Mouse (Mus musculus) neural tube, embryonic 12.5 days (tissue): Measurements from ENCODE around the gene Hoxd9. TPM values are rescaled to one million over a fixed set of nuclear protein-coding genes. Genes with fewer than 3 reads are reported as not detected.

Experiments
- ATAC-seq: fragments of 200-750 bp; cut with Nextera tagmentation; 2 replicates; pipeline ENCODE4 v1.8.0; 2017; ENCODE audit warnings: low read depth, mild to moderate bottlenecking, moderate TSS enrichment, moderate library complexity; ENCODE audit not compliant: low FRiP score
- H3K27ac ChIP-seq: fragments of 300-500 bp; sonication (generic); 2 replicates; pipeline ENCODE4 v1.5.1; 2016
- H3K27me3 ChIP-seq: fragments of 300-500 bp; sonication (generic); replicated peaks from 2 replicates; pipeline ENCODE4 v1.6.1; 2016; ENCODE audit warnings: mild to moderate bottlenecking
- H3K36me3 ChIP-seq: fragments of 300-500 bp; sonication (generic); 2 replicates; pipeline ENCODE4 v1.6.1; 2016; ENCODE audit warnings: mild to moderate bottlenecking
- H3K4me1 ChIP-seq: fragments of 300-500 bp; sonication (generic); 2 replicates; pipeline ENCODE4 v1.6.1; 2016
- H3K4me2 ChIP-seq: fragments of 300-500 bp; sonication (generic); replicated peaks from 2 replicates; pipeline ENCODE4 v1.6.1; 2016; ENCODE audit warnings: mild to moderate bottlenecking
- H3K4me3 ChIP-seq: fragments of 300-500 bp; sonication (generic); 2 replicates; pipeline ENCODE4 v1.5.1; 2016
- H3K9ac ChIP-seq: fragments of 300-500 bp; sonication (generic); 2 replicates; pipeline ENCODE4 v1.6.1; 2016; ENCODE audit warnings: mild to moderate bottlenecking
- H3K9me3 ChIP-seq: fragments of 300-500 bp; sonication (generic); 2 replicates; pipeline ENCODE4 v1.6.1; 2016; ENCODE audit warnings: mild to moderate bottlenecking
- WGBS: fragments of 180-500 bp; shearing (Covaris S2); methylation state at CpG from one replicate; pipeline ENCODE4 v1.1.7; 2016; 5-methylcytosine and 5-hydroxymethylcytosine counted together
- polyA plus RNA-seq: library from polyadenylated mRNA; unstranded; fragments of >200 nt; fragmentation: Nextera tagmentation; extraction: Ambion mirVana; gene quantifications from 2 replicates; pipeline ENCODE4 v1.2.1, GENCODE M21; 2016

The Hoxd9 gene
- polyA plus RNA-seq, 1 experiment from 2014 or later: 34.4 TPM

DNA sequence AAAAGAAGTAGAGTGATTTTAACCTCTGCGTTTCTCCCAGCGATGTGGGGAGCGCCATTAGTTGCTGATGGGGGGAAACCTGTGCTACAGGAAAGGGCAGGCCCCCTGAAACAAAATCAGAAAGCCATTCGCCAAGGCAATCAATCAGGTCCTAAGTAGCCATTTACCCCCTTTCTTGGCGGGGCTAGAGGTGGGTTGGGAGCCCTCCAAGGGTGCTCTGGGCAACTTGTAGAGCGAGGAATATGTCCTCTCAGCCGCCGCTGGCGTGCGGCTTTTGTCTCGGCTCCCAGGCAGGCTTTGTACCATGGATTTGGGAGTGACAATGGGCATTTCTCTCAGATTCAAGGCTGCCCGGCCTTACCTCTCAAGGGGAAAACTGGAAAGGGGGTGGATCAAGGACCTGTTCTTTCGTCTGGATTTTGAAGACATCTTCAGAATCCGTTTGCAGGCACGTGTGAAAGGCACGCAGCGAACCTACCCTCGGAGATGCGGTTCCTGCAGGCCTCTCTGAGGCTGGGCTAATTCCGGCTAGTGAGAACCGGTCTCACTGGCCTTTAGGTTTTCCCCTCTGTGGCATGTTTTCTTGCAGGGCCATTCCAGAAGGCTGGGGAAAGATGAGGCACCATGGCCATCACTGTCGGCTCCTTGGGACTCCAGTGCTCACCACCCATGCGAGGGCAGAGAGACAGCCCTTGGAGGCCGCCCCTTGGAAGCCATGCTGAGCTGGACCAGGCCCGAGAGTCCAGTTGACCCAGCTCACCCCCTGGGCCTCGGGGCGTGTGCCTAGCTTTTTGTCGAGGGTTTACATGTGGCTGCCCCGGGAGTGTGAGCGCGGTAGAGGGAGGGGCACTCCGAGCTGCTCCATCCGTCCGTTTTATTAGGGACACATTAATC lies 838 bp upstream of the Hoxd9 start:
- H3K27me3 ChIP-seq: peaks cover 82% of the 10 kb centered on the region
- H3K4me3 ChIP-seq: peak overlapping the region; percentile 54
- 2% methylated on average over 34 of the region's 34 CpGs for WGBS
- H3K4me1 ChIP-seq: peaks cover 30% of the 10 kb centered on the region
- H3K9me3 ChIP-seq: no peaks in the 10 kb centered on the region
- peak overlapping the region; percentile 75 for H3K4me2 ChIP-seq
- peak overlapping the region; percentile 96 for H3K9ac ChIP-seq
- ATAC-seq: no peak
- peak overlapping the region; percentile 83 for H3K27ac ChIP-seq
- no peaks in the 10 kb centered on the region for H3K36me3 ChIP-seq

DNA sequence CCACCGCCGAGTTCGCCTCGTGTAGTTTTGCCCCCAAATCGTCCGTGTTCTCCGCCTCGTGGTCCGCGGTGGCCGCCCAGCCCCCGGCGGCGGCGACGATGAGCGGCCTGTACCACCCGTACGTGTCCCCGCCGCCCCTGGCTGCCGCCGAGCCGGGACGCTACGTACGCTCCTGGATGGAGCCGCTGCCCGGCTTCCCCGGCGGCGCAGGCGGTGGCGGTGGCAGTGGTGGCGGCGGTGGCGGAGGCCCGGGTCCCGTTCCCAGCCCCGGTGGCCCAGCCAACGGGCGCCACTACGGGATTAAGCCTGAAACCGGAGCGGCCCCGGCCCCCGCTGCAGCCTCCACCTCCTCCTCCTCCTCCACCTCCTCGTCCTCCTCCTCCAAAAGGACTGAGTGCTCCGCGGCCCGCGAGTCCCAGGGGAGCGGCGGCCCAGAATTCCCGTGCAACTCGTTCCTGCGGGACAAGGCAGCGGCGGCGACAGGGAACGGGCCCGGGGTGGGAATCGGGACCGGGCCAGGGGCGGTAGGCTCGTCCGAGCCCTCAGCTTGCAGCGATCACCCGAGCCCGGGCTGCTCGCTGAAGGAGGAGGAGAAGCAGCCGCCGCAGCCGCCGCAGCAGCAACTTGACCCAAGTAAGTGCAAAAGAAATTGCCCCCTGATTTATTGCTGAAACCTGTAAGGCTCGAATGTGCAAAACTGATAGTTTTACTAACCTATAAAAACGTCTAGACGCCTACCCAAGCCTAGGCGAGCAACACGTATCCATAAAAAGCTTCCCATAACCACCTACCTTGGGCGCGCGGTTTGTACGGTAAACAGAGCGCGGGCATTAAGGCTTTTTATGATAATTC lies 900 bp downstream of the Hoxd9 start:
- no peaks in the 10 kb centered on the region for H3K9me3 ChIP-seq
- H3K4me2 ChIP-seq: peak overlapping the region; percentile 75
- H3K4me1 ChIP-seq: peaks cover 33% of the 10 kb centered on the region
- no peaks in the 10 kb centered on the region for H3K36me3 ChIP-seq
- 0 out of 2 replicates have a peak, but pooled peaks have one; percentile 25 for ATAC-seq
- peak overlapping the region; percentile 83; the same call in 1 of the 2 replicates for H3K27ac ChIP-seq
- WGBS: under 1% methylated on average over 83 of the region's 86 CpGs
- peaks cover 65% of the 10 kb centered on the region for H3K27me3 ChIP-seq
- peak overlapping the region; percentile 54 for H3K4me3 ChIP-seq
- H3K9ac ChIP-seq: peak overlapping the region; percentile 96

DNA sequence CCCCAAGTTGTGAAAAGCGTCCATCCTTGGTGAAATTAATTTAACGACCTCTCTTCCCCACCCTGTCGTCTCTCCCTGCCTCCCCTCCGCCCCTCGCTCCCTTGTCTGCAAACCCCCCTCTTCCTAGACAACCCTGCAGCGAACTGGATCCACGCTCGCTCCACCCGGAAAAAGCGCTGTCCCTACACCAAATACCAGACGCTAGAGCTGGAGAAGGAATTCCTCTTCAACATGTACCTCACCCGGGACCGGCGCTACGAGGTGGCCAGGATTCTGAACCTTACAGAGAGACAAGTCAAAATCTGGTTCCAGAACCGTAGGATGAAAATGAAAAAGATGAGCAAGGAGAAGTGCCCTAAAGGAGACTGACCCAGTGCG lies 1.5 kb downstream of the Hoxd9 start:
- no peaks in the 10 kb centered on the region for H3K36me3 ChIP-seq
- under 1% methylated on average over 17 of the region's 17 CpGs for WGBS
- peaks cover 60% of the 10 kb centered on the region for H3K27me3 ChIP-seq
- no peaks in the 10 kb centered on the region for H3K9me3 ChIP-seq
- peak overlapping the region; percentile 57; the same call in 1 of the 2 replicates for H3K27ac ChIP-seq
- peak overlapping the region; percentile 96 for H3K9ac ChIP-seq
- ATAC-seq: no peak
- H3K4me3 ChIP-seq: peak overlapping the region; percentile 54
- H3K4me2 ChIP-seq: peak overlapping the region; percentile 75
- peaks cover 39% of the 10 kb centered on the region for H3K4me1 ChIP-seq

DNA sequence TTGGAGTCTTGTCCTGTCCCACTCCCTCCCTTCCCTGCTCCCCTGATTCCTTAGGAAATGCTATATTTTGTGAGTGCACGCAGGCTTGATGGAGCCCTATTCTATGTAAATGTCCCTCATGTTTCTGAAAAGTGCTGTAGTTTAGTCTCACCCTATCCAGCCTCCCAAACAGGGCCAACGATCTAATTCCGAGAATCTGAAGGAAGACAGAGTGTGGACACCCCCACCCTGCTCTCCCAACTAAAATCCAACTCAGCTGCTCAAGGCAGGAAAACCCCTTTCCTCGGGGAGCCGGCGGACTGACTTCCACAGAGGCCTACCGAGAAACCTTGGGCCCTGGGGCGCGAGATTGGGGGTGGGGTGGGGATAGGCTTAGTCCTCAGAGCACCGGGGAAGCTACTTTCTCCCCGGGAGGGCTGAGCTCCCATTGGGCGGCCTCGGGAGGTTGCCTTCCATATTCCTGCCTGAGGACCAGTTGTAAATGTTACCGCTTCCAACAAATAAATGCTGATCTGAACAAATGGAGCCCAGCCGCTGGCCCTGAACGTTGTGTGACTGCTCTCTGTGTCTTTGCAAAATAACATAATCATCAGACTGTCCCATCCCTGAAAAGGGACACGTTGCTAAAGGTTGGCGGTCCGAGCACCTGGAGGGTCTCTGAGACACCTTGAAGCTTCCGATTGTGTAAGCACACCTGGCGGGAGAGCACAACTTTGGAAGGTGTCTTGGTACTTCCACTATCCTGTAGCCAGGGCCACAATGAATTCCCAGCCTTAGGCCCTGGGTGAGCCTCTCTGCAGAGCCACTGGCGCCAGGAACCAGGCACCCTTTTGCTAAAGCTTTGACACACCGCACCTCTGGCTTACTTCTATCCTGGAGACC lies 2.4 kb downstream of the Hoxd9 start:
- ATAC-seq: no peak
- Histone ChIP-seq H3K4me3 (peak overlapping the region; percentile 54), H3K9ac (peak overlapping the region; percentile 96), H3K27ac (peak overlapping the region; percentile 57), H3K36me3 (no peaks in the 10 kb centered on the region), H3K9me3 (no peaks in the 10 kb centered on the region), H3K4me1 (peaks cover 41% of the 10 kb centered on the region), H3K4me2 (peak overlapping the region; percentile 75), H3K27me3 (peaks cover 53% of the 10 kb centered on the region)
- WGBS: 3% methylated on average over 23 of the region's 23 CpGs

DNA sequence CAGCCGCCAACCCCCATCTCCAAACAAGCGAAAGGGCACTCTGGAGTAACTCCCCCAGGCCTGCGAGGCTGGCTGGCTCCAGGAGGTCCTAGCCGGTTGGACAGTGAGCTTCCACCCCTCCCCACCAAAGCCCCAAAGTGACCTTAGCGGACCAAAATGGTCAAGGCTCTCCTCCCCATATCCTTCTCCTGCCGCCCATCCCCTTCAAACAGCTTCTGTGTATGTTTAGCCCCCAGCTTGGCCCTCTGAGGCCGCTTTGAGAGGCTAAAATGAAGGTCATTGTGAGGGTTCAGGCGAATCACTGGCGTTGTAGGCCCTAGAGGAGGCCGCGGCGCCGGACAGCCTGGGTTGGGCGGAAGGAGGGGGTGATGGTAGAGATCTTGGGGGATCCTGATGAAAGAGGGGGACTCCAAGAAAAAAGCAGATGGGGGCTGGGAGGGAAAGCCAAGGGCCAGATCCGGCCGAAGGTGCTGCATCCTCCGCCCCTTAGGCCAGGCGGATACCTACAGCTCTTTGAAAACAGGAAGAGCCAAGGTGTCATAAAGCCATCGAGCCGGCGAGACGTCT lies 3.1 kb downstream of the Hoxd9 start:
- ATAC-seq: no peak
- Histone ChIP-seq H3K9ac (peak overlapping the region; percentile 96), H3K36me3 (no peaks in the 10 kb centered on the region), H3K4me3 (peak overlapping the region; percentile 54), H3K27me3 (peaks cover 46% of the 10 kb centered on the region), H3K4me1 (peaks cover 41% of the 10 kb centered on the region), H3K27ac (peak overlapping the region; percentile 57), H3K4me2 (peak overlapping the region; percentile 75), H3K9me3 (no peaks in the 10 kb centered on the region)
- 3% methylated on average over 22 of the region's 22 CpGs for WGBS

DNA sequence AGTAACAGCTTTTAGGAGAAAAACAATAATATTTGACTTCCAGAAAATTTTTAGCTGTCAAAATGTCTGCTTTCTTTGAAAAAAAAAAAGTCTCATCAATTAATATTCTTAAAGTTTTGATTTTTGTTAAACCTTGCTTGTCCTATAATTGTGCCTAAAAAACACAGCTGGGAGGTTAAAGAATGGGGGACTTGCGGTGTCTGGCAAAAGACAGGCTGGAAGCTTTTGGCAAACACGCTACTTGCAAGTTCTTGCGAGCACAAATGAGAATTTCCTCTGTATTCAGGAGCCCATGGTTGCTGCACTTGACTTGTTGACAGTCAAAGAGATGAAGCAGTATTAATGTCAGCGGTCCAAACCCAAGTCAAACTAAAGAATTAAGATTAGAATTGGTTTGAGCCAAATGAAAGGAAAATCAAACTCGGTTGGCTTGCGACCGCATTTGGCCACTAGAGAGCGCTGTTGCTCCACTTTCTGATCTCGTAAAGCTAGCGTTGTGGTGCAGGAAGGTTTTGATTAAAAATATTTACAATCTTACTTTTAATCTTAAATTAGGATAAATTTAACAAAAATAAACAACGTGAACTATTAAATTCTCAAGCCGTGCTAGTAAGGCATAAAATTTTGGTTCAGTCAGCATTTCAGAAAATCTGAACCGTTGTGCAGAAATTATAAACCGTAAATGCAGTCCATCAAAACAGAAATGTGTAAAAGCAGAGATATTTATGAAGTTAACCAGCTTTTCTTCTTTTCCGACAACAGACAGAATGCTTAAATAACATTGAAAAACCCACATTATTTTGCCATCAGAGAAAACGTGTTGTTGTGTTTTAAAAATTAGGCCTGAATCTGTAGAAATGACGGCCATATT lies 4.7 kb downstream of the Hoxd9 start:
- no peak overlapping the region for H3K4me3 ChIP-seq
- no peaks in the 10 kb centered on the region for H3K36me3 ChIP-seq
- no peak overlapping the region for H3K27ac ChIP-seq
- 0 out of 2 replicates have a peak overlapping the region, but pooled peaks have one; percentile 30 for H3K9ac ChIP-seq
- H3K9me3 ChIP-seq: no peaks in the 10 kb centered on the region
- peaks cover 33% of the 10 kb centered on the region for H3K4me1 ChIP-seq
- H3K4me2 ChIP-seq: peak overlapping the region; percentile 96
- peaks cover 32% of the 10 kb centered on the region for H3K27me3 ChIP-seq
- ATAC-seq: no peak
- WGBS: 12% methylated on average over 17 of the region's 17 CpGs

DNA sequence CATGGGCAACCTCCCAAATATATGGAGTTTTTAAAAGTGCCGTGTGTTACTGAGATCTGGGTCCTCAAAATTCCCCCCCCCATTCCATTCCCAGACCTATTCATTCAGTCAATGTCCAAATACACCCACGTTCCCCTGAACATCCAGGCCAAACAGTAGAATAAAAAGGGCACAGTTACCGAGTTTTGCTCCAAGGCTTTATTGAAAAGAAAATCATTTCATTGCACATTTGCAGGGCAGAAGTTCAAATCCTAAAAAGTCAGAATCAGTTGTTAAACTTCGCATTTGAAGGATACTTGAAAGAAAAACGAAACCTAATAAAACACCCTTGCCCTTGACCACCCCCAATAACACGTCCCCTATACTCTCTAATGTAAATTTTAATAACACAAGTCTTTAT lies 5.3 kb downstream of the Hoxd9 start:
- no peak for ATAC-seq
- Histone ChIP-seq H3K4me2 (peak overlapping the region; percentile 96), H3K4me1 (peaks cover 31% of the 10 kb centered on the region), H3K27me3 (peaks cover 27% of the 10 kb centered on the region), H3K9ac (peak overlapping the region; percentile 30; the same call in 1 of the 2 replicates), H3K36me3 (no peaks in the 10 kb centered on the region), H3K9me3 (no peaks in the 10 kb centered on the region), H3K4me3 (no peak overlapping the region), H3K27ac (no peak overlapping the region)
- 14% methylated on average over 6 of the region's 6 CpGs for WGBS

DNA sequence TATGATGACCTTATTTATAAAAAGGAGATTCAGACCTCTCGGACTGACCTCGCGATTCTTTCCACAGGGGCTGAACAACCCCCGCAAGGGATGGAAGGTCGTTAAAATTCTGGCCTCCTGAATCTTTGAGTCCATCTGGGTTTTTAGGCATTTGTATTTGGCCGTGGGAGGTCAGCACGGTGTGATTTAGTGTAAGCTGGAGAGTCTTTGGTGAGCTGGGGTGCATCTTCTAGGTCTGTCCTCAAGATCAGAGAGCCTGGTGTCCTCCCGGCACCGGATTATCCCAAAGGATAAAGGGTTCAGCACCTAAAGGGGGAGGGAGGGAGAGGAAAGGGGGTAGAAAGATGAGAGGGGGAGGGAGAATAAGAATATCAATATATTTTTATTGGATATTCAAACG lies 5.8 kb downstream of the Hoxd9 start:
- no peak for ATAC-seq
- H3K4me1 ChIP-seq: peaks cover 32% of the 10 kb centered on the region
- no peaks in the 10 kb centered on the region for H3K36me3 ChIP-seq
- H3K4me2 ChIP-seq: peak overlapping the region; percentile 96
- H3K27ac ChIP-seq: peak overlapping the region; percentile 100
- peak overlapping the region; percentile 98 for H3K9ac ChIP-seq
- peak overlapping the region; percentile 78; the same call in 1 of the 2 replicates for H3K4me3 ChIP-seq
- peaks cover 24% of the 10 kb centered on the region for H3K27me3 ChIP-seq
- no peaks in the 10 kb centered on the region for H3K9me3 ChIP-seq
- 9% methylated on average over 10 of the region's 10 CpGs for WGBS

DNA sequence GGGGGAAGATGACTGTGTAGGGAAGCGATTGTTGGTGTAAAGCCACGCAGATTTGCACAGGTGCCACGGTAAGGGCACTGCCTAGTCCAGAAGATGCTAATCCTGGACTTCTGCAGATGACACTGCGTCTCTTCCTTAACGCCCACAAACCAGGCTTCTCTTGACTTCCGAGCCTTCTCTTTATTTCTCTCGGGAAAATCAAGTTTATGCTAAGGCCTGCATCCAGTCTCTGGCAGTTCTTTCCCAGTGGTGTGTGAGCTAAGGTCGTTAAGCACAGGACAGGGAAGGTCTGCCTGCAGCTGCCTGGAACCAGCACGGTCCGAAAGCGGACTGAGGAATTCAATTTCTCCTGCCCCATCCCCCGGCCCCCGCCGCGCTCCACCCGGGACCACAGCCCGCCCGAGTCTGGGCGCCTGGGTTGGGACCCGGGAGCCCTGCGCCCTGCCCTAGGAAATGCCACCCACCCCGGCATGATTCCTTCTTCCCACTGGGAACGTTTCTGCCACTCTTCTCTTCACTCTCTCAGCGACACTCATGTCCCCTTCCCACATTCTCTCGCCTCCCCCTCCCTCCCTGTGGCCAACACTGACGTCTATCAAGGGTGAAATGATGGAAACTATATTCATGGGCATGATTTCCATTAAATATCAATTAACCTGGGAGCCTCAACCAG lies 6.3 kb downstream of the Hoxd9 start:
- Histone ChIP-seq H3K9ac (peak overlapping the region; percentile 98), H3K27me3 (peaks cover 24% of the 10 kb centered on the region), H3K4me2 (peak overlapping the region; percentile 96), H3K27ac (peak overlapping the region; percentile 100), H3K9me3 (no peaks in the 10 kb centered on the region), H3K36me3 (no peaks in the 10 kb centered on the region), H3K4me3 (peak overlapping the region; percentile 78), H3K4me1 (peaks cover 35% of the 10 kb centered on the region)
- WGBS: 2% methylated on average over 26 of the region's 26 CpGs
- peak; percentile 7; the same call in 1 of the 2 replicates for ATAC-seq

DNA sequence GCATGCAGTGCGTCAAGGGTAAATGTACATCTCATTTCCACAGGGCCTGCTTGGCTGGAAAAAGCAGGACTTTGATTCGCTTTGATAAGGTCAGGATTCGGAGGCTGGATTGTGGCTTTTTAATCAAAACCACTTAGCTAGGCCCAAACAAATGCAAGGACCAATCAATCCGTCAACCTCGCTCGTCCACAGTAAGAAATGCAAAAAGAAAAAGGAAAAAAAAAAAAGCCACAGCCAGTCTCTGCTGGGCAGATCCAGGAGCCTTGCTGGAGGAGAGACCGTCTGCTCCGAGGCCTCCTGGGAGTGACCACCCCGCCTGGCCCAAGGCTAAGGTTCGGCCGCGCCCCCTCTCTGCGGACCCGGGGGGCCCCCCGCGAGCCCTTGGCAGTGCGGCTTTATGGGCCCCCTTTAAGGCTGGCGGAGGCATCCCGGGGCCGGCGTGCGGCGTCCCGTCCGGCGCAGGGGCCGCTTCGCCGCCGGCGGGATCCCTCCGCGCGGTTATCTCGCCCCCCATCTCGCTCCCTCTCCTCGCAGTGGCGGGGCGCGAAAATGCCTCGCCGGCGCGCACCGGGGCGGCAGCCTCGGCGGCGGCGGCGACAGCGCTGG lies 7.0 kb downstream of the Hoxd9 start, which contains the start of gene Hoxd8:
Gene Hoxd8, plus strand, starts transcription at position 223 of the 606 bp plus-strand sequence.
- H3K9ac ChIP-seq: peak within 1 kb of the TSS; percentile 98
- no peaks in the 10 kb centered on the region for H3K9me3 ChIP-seq
- peak within 1 kb of the TSS; percentile 96 for H3K4me2 ChIP-seq
- H3K4me3 ChIP-seq: peak within 1 kb of the TSS; percentile 78
- peak within 1 kb of the TSS; percentile 100 for H3K27ac ChIP-seq
- H3K36me3 ChIP-seq: no peaks in the 10 kb centered on the region
- WGBS: 1% methylated on average over 52 of the region's 52 CpGs
- peaks cover 41% of the 10 kb centered on the region for H3K4me1 ChIP-seq
- peak; percentile 62 for ATAC-seq
- peaks cover 19% of the 10 kb centered on the region for H3K27me3 ChIP-seq
